Mouse (Mus musculus) neutrophil, adult 5-6 weeks (primary cell): ENCODE data around the gene Gm21972. TPM values are rescaled to one million over a fixed set of nuclear protein-coding genes. Genes with fewer than 3 reads are reported as not detected.

Experiments
- ATAC-seq: fragments of 151-379, 151-347 bp; 2 replicates; pipeline ENCODE4 v1.8.0; 2017; ENCODE audit warnings: mild to moderate bottlenecking, moderate TSS enrichment; ENCODE audit not compliant: insufficient number of reproducible peaks, poor library complexity, low FRiP score, severe bottlenecking; ENCODE audit errors: extremely low read depth
- total RNA-seq: library from RNA; stranded (forward); fragments of 200-1000 nt; gene quantifications from 2 replicates; pipeline ENCODE4 v1.2.3, GENCODE M21; 2017

The Gm21972 gene
- total RNA-seq = 8.1 TPM in 1 of 2 replicates, not detected in the other

DNA sequence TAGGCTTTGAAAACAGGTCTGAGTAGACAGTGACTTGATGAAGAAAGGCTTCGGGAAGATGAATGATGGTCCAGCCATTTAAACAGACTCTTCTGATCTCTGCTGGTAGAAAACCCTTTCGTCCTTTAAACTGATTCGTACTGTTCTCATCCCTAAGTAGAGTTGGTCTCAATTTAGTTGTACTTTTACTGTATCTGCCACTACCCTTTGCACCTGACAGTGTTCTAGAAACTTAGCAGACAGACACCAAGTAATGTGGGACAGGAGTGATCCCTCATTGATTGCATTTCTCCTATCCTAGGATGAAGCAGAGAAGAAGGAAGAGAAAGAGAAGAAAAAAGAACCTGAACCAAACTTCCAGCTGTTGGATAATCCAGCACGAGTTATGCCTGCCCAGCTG, at the start of gene Gm21972:
TSS of gene Gm21972 (plus strand) at position 301 of the 400 bp plus-strand sequence.
- ATAC-seq = no peak

DNA sequence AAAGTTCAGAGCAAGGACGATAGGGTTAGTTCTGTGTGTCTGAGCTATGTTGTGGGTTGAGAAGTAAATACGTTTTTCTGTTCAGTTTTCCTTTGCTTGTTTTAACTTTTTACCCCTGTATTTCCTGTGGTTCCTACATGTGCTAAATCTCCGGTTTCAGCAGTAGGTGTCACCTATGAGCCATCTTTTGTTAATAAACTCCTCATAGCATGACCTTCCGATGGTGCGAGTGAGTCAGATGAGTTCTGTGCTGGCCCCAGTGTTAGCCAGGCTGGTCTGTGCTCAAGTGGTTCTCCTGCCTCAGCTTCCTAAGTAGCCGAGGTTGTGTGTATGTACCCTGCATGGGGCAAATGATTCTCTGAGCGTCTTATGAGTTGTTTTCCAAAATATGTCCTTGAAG, 39.0 kb upstream of the Gm21972 start:
- no peak for ATAC-seq

DNA sequence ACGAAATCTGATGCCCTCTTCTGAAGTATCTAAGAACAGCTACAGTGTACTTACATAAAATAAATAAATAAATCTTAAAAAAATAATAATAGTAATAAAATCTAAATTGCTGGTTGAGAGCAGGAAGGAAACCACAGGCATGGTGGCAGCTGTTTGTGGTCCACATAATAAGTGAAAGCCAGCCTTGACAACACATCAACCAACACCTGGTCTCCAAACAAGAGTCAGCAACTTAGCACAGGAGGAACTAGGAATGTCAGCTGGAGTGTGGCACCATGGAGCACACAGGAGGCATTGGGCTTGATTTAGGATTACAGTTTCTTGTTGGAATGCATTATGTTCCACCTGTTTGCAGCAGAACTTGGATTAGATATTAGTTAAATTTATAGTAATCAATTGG, 28.4 kb upstream of the Gm21972 start:
- ATAC-seq = no peak

DNA sequence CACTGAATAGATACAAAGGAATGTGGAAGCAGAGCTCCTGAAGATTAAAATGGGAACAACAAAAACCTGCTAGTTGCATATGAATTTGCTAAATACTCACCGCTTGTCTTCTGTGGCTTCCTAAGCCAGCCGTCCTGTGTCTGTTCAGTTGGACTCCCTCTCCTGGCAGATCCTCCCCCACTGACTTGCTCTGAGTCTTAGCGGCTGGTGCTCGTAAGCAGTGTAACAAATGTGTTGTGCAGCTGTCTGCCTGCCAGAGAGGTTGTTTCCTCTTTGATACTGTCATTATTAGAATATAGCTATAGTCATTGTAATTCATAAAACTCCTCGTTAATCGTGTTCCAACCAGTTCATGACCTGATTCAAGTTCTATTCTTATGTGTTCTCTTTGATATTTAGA, 21.7 kb upstream of the Gm21972 start, which contains the start of gene Htr2b:
TSS of gene Htr2b (minus strand) at position 192 of the 400 bp plus-strand sequence.
- ATAC-seq = no peak

DNA sequence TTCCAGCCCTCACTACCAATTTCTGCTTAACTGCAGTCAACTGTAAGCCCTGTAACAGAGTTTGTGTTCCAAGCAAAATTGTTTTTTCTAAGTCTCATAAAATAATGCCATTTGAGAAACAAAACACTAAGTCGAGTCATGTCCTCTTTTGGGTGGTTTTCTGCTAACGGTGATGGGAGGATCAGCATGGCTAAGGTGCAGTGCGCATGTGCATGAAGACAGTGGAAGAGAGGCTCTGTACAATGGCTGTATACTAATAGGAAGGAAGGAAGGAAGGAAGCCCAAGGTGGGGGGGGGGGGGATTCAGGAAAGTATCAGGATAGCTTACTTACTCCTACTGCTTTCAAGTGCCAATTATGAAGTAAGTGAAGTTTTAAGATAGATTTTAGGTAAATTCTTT, 19.3 kb upstream of the Gm21972 start:
- ATAC-seq = no peak

DNA sequence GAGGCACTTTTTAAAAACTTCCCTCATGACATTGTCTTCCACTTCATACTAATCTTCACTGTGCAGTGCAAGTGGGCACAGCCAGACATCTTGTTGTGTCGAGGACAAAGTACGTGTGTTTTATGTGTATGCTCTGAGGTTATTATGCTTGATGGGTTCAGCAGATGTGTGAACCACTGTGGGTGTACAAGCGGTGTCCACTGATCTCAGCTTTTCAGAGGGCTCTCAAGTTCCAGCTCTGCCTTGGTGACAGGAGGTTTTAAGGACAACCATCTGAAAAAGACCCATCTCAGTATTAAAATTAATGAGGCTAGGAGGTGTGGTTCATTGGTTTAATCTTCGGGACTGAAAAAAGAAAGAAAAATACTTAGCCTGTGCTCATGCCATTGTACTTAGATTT, 13.9 kb upstream of the Gm21972 start:
- no peak for ATAC-seq

DNA sequence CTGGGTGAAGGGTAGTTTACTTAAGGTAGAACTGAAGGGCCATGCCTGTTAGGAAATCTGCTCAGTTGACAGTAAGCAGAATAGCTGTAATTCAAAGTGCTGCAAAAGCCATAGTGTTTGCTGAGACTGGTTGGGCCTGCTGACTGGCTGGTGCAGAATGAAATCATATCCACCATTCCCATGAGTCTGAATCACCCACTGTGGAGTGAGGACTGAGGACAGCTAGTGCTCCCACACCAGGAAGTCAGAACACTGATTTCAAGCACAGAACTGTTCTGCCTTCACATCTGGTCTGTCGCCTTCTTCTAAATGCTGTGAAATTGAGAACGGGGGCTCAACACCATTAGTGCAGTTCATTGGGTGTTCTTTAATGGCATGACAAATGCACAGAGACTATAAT, 7.4 kb upstream of the Gm21972 start:
- no peak for ATAC-seq

DNA sequence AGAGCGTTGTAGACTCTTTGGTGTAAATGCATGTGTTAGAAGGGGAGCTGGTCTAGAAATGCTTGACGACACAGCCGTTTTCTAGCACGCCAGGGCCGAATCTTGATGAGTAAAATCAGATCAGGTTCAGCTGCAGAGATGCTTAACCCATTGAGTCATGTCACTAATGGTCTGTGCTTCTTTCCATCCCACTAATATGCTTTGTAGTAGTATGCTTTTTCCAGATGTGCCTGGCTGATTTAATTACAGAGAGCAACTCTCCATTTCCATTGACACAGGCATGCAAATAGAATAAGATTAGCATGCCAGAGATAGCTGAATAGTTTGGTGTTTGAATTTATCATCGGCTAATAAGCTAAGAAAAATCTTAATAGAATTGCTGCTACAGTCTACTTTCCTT, 1.9 kb downstream of the Gm21972 start:
- ATAC-seq = no peak

DNA sequence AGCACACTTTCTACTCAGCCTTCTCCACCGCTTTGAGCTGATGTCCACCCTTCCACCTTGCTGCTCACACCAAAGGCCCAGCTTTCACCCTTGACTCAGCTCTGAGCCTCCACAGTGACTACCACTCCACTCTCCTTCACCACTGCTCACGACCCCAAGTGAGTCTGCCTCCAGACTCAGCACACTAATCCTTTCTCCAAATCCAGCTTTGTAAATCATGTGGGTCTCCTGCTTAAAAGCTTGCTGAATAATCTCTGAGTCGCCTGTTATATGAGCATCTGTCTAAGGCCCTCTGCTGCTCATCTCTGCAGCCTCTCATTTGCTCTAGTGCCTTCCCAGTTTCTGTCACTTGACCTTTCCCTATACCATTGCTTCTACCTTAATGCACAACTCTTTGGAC, 7.6 kb downstream of the Gm21972 start:
- no peak for ATAC-seq

DNA sequence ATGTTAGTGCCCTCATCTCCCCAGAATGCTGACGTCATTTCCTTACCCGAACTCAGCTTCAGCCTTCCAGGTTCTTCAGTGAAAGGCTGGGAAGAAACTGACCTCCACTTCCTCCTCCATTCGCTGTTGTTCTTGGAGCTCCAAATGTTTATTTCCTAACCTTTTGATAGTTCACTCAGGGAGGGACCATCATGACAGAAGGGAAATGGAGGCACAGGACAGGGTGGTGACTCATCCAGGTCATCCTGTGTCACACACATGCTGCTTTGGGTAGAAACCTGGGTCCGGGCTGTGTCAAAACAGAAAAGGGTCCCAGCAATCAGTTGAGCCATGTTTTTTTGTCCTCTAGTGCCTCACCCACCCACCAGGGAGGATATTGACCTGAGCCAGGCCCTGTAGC, 9.7 kb downstream of the Gm21972 start:
- no peak for ATAC-seq

DNA sequence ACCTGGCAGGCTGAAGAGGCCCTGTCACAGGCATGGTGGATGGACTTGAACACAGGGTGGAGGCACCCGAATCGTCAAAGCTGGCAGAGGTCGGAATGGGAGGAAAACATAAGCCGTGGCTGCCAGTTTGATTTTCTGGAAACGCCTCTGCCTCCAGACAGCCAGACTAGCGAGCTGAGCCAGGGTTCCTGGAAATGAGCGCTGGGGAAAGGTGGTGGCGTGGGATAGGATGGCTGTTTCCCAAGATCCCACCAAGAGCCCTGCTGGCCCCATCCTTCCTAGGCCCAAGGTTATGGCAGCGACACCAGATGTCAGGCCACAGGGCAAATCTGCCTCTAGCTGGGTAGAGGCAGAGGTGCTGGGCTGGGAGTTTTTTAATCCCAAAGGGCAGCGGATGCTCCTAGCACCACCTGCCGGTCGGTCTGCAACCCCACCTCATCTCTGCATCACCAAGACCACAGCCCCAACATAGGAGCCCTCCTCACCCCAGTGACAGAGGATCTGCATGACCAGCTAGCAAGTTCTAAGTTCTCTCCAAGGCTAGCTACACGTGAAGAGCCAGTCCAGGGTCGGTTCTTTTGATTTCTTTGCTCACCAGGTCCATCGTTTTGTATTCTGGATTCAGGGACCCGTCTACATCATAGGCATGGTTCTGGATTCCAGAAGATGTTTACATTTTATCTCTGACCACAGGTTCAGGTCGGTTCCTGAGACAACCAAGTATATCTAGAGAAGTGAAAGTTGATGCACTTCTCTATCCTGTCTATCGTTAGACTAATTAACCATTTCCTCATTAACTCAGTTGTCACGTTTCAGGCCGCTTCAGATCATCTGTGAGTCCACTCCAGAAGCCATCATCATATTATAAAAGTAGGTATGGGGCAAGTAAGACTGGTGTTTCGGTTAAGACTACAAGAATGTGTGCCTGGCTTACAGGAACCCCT, 10.8 kb downstream of the Gm21972 start:
- ATAC-seq = peak; percentile 43; the same call in 1 of the 2 replicates

DNA sequence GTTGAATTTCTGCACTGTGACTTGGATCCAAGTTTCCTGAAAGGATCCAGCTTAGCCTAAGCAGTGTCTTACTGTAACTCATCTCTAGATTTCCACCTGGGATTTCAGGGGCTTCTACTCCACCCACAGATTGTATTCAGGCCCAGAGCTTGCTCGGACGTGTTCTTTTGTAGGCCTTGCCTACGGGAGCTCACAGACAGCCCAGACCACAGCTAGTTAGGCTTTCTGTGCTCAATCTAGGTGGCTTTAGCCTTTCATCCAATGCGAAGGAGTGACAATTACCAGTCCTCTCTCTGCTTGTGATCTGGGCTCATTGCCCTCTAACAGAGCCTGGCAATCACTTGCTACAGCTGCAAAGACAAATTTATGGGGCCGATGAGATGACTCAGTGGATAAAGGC, 12.9 kb downstream of the Gm21972 start:
- no peak for ATAC-seq

DNA sequence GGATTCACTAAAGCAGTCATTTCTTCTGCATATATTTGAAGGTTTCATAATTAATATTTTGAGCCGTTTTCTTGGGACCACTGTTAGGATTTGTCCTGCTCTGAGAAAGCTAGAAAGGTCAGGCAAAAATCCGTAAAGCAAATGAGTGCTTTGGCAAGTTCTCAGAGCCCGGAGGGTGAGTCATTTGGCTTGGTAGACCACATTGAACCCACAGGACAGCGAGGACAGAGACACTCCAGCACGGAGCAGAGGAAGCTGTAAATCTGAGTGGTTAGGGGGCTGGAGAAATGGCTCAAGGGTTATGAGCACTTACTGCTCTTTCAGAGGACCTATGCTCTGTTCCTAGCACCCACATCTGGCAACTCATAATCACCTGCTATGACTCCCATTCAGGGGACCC, 14.1 kb downstream of the Gm21972 start:
- ATAC-seq = no peak

DNA sequence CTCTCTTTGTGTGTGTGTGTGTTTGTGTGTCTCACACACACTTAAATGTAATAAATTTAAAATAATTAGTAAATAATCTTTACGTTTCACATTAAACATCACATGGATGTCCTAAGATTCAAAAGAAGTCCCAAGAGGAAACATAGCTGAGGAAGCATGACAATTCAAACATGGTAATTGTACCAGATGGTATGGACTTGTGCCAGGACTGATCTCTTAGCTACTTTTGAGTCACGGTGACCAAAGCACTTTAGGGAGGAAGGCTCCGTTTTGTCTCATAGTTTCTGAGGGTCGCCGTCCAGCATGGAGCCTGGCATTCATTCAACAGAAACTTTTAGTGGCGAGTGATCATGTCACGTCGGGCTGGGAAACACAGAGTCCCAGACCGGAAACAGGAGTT, 14.7 kb downstream of the Gm21972 start:
- no peak for ATAC-seq

DNA sequence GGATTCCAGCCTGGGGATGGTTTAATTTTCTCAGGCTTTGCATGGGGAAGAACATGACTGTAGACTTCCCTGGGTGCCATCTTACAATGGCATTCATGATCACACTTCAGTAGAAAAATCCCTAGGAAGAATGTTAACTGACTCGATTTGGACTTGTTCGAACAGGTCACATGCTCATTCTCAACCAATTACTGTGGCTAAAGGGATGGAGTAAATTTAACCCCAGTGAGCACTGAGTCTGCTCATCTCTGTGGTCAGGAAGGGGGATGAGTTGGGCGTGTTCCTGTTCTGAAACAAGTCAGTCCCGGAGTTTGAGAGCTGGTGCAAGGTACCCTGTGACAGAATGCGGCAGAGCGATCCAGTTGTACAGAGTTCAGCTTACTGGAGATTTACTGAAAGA, 17.5 kb downstream of the Gm21972 start:
- ATAC-seq = no peak

DNA sequence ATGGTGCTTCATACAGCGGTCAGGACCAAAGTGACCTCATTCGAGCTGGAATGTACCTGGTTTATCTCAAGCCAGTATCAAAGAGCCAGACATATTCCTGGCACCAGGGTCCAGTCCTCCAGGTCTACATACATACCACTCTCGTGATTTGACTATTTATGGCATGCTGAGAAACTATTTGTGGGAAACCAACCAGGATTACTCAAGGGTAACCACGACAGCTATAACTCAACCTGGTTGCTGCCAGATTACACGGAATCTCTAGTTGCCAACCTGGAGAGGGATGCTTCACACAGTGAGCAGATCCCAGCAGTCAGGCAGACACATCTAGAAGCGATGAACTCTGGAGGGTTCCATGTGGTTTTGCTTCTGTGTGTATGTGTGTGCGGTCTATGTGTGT, 17.9 kb downstream of the Gm21972 start:
- no peak for ATAC-seq

DNA sequence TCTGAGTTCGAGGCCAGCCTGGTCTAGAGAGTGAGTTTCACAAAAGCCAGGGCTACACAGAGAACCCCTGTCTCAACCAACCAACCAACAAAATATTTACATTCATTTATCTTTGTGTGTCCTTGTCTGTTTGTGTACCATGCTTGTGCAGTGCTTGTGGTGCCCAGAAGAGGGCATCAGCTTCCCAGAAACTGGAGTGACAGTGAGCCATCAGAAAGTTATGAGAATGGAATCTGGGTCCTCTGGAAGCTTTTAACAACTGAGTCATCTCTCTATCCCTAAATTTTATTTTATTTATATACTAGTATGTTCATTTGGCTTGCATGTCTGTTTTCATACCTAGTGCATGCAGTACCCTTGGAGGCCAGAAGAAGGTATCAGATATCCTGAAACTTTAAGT, 19.2 kb downstream of the Gm21972 start:
- no peak for ATAC-seq

DNA sequence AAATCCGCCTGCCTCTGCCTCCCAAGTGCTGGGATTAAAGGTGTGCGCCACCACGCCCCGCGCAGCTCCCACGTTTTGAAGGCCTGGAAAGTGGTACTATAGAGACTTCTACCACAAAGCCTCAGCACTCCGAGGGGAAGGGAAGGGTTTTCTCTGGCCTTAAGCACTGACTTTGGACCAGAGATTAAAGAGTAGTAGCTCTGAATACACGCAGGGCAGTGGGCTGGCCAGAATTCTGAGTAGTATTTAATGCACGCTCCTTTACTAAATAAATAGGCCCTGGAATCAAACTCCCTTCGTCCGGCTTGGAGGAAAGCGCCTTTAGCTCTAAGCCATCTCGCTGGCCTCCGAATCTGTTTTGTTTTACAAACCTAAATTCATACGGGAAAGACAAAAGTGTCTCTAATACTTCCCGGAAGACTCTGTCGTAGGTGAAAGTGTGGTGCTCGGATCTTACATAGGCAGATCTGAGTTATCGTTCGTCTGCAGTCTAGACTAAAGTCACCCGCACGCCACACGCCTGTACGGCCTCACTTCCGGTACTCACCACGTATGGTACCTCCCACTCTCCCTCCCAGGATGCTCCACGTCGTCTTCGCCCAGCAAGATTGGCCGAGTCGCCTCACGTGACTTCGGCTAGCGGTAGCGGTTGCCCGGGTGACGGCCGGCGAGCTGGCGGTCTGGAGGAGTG, 20.8 kb downstream of the Gm21972 start, which contains the start of gene Armc9:
TSS of gene Armc9 (plus strand) at position 648 of the 691 bp plus-strand sequence.
- peak; percentile 100 for ATAC-seq

DNA sequence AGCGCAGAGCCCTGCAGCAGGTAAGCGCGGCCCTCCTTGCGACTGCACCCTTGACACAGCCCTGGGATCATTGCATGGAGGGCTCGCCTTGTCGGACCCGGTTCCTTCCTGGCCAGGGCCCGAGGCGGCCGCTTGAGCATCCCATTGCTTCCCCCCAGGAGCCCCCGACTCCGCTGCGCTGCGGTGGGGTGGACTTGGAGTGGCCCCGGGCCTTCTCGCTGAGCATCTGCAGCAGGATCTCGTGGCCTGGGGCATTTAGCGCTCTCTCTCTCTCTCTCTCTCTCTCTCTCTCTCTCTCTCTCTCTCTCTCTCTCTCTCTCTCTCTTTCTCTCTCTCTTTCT, 21.4 kb downstream of the Gm21972 start:
- ATAC-seq = no peak

DNA sequence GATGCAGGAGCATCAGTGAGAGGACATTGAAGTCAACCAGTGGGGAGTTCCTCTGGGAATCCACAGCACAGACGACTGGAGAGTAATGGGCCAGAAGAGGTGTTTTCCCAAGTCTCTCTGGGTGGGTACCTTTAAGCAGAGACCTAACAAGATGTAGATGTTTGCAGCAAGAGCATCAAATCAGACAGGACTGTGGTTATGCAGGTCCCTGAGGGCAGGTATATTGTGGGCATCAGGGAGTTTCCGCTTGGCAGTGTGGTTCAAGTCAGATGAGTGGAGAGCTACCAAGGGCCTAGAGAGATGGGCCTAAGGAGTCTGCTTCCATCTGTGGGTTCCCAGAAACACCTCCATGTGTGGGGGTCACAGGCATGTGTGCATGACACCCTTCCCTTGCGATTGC, 22.6 kb downstream of the Gm21972 start:
- no peak for ATAC-seq
